Mouse (Mus musculus) stomach, postnatal 0 days (tissue): Measurements from ENCODE around the gene Itga6.
A peak's percentile ranks its signal among the peaks of the same experiment; 100 is the strongest.

Experiments
- CTCF ChIP-seq: IDR thresholded peaks from 2 replicates; pipeline ENCODE4 v1.5.1; 2016; ENCODE audit warnings: antibody characterized with exemption, low read depth, mild to moderate bottlenecking, moderate library complexity
- EP300 ChIP-seq: optimal IDR thresholded peaks from 2 replicates; pipeline ENCODE3; 2016; ENCODE audit warnings: antibody characterized with exemption

- TF ChIP-seq CTCF (peak; percentile 17; the same call in 1 of the 2 replicates), EP300 (no peak)
Observed at GRCm38 (mm10) chr2:71888437-71888836, 143.0 kb downstream of the Itga6 start.
